Mouse (Mus musculus) bone marrow, adult 2 months (tissue): ENCODE data around the gene Unc93a2.
"Not testable (repeated sequence)": the region's sequence is repeated elsewhere in the genome, so short reads cannot be mapped to it uniquely, and the experiment has no call there.

Experiments used
- CTCF ChIP-seq: fragments of 200-500 bp; IDR thresholded peaks from 2 replicates; pipeline ENCODE4 v1.5.1; 2011; ENCODE audit warnings: low read length, control low read depth; ENCODE audit not compliant: control insufficient read depth, insufficient read depth
- POLR2A ChIP-seq: fragments of 200-500 bp; IDR thresholded peaks from 2 replicates; pipeline ENCODE4 v1.6.1; 2011; ENCODE audit warnings: low read depth, mild to moderate bottlenecking, control low read depth, low read length, borderline replicate concordance; ENCODE audit not compliant: control insufficient read depth

GRCm38 (mm10) chr17:7383167-7384143, 1.8 kb downstream of the Unc93a2 start:
- not testable (repeated sequence) for TF ChIP-seq CTCF, POLR2A
